In genomic region chr13:94098369-94099084, GRCm38 (mm10) we compare ENCODE assay signal across 9 mouse cellular contexts. TPM values are rescaled to one million over a fixed set of nuclear protein-coding genes. Genes with fewer than 3 reads are reported as not detected.
DNase-seq lines count a peak whose midpoint lies in the region; ATAC-seq and TF ChIP-seq lines count a peak whose summit lies in the region.
"Had no signal": no experiment of that assay in that cellular context is flagged by ENCODE, and none has a peak within 500 bp of the region (broad histone marks: within the 10 kb centered on the region; RNA-seq: fewer than 3 reads in every experiment).

No protein-coding gene starts in this region.

- no peak for TF ChIP-seq CTCF in small intestine, adult 2 months (IDR thresholded peaks at IDR 0.05; ENCODE audit: extremely low read depth, insufficient read length, insufficient replicate concordance, low read depth, low read length)

- no peaks in the 10 kb centered on the region for H3K36me3 ChIP-seq in forebrain, embryonic 14.5 days (ENCODE audit: control insufficient read depth, insufficient read depth, low read length)
- H3K36me3 ChIP-seq in forebrain, embryonic 12.5 days (replicated peaks), result no peaks in the 10 kb centered on the region
- H3K36me3 ChIP-seq in neural tube, embryonic 13.5 days, result no peaks in the 10 kb centered on the region
- no peaks in the 10 kb centered on the region for H3K36me3 ChIP-seq in hindbrain, embryonic 16.5 days (ENCODE audit: control insufficient read depth, insufficient read depth, low read length)
- H3K36me3 ChIP-seq in small intestine, adult 2 months (ENCODE audit: control insufficient read depth, insufficient read depth, low read length), result no peaks in the 10 kb centered on the region
- H3K36me3 ChIP-seq: liver, embryonic 13.5 days had no signal

- WGBS in forebrain, embryonic 14.5 days, result 66% methylated on average over 16 of the region's 16 CpGs
- WGBS in forebrain, embryonic 12.5 days, result 72% methylated on average over 16 of the region's 16 CpGs
- 70% methylated on average over 16 of the region's 16 CpGs for WGBS in neural tube, embryonic 13.5 days
- WGBS in hindbrain, embryonic 16.5 days, result 53% methylated on average over 16 of the region's 16 CpGs
- WGBS in small intestine, adult 2 months, result 58% methylated on average over 16 of the region's 16 CpGs

- no peak overlapping the region for H3K4me3 ChIP-seq in forebrain, embryonic 14.5 days (ENCODE audit: low read depth, low read length)
- H3K4me3 ChIP-seq in forebrain, embryonic 12.5 days (replicated peaks), result no peak overlapping the region
- H3K4me3 ChIP-seq in neural tube, embryonic 13.5 days, result no peak overlapping the region
- no peak overlapping the region for H3K4me3 ChIP-seq in hindbrain, embryonic 16.5 days (ENCODE audit: low read length)
- H3K4me3 ChIP-seq in small intestine, adult 2 months (ENCODE audit: low read depth, low read length), result no peak overlapping the region
- H3K4me3 ChIP-seq: liver, embryonic 13.5 days had no signal

- peak; percentile 58 for DNase-seq in forebrain, embryonic 14.5 days (ENCODE audit: low spot score)
- DNase-seq in neural tube, embryonic 10.5 days (ENCODE audit: extremely low spot score, low spot score), result no peak
- no peak for DNase-seq in gastrocnemius, adult 8-10 months (ENCODE audit: low spot score in 2 of 2)
- DNase-seq: liver, embryonic 13.5 days had no signal

- H3K9ac ChIP-seq in forebrain, embryonic 14.5 days (ENCODE audit: low read length), result no peak overlapping the region
- H3K9ac ChIP-seq in forebrain, embryonic 12.5 days, result no peak overlapping the region
- no peak overlapping the region for H3K9ac ChIP-seq in neural tube, embryonic 13.5 days
- H3K9ac ChIP-seq in hindbrain, embryonic 16.5 days (ENCODE audit: low read depth, low read length), result no peak overlapping the region
- H3K9ac ChIP-seq: liver, embryonic 13.5 days had no signal

- peak; percentile 77; the same call in 1 of the 2 replicates for ATAC-seq in forebrain, embryonic 14.5 days
- no peak; the same call in 1 of the 2 replicates for ATAC-seq in forebrain, embryonic 12.5 days (ENCODE audit: low FRiP score)
- 0 out of 2 replicates have a peak, but pooled peaks have one; percentile 43 for ATAC-seq in neural tube, embryonic 13.5 days (ENCODE audit: low read depth)
- ATAC-seq in hindbrain, embryonic 16.5 days, result peak; percentile 74; the same call in 1 of the 2 replicates
- ATAC-seq in cerebellum, adult (ENCODE audit: insufficient number of reproducible peaks, low FRiP score, low TSS enrichment), result no peak

- no peak overlapping the region for H3K4me2 ChIP-seq in forebrain, embryonic 14.5 days (ENCODE audit: low read length)
- no peak overlapping the region for H3K4me2 ChIP-seq in forebrain, embryonic 12.5 days
- no peak overlapping the region for H3K4me2 ChIP-seq in neural tube, embryonic 13.5 days
- no peak overlapping the region for H3K4me2 ChIP-seq in hindbrain, embryonic 16.5 days (ENCODE audit: low read length)
- H3K4me2 ChIP-seq: liver, embryonic 13.5 days had no signal

- H3K4me1 ChIP-seq in forebrain, embryonic 14.5 days (ENCODE audit: control insufficient read depth, insufficient read depth, low read length), result no peaks in the 10 kb centered on the region
- H3K4me1 ChIP-seq in forebrain, embryonic 12.5 days, result peaks cover 9% of the 10 kb centered on the region
- H3K4me1 ChIP-seq in neural tube, embryonic 13.5 days (replicated peaks), result no peaks in the 10 kb centered on the region
- peaks cover 8% of the 10 kb centered on the region for H3K4me1 ChIP-seq in hindbrain, embryonic 16.5 days (ENCODE audit: control insufficient read depth, insufficient read depth, low read depth, low read length)
- H3K4me1 ChIP-seq in small intestine, adult 2 months (ENCODE audit: control insufficient read depth, insufficient read depth, insufficient read length, low read length), result peaks cover 20% of the 10 kb centered on the region; the same call in 1 of the 2 replicates

- H3K27me3 ChIP-seq in forebrain, embryonic 14.5 days (replicated peaks; ENCODE audit: control insufficient read depth, insufficient read depth, low read length), result no peaks in the 10 kb centered on the region
- no peaks in the 10 kb centered on the region for H3K27me3 ChIP-seq in forebrain, embryonic 12.5 days
- peaks cover 59% of the 10 kb centered on the region for H3K27me3 ChIP-seq in neural tube, embryonic 13.5 days
- no peaks in the 10 kb centered on the region for H3K27me3 ChIP-seq in hindbrain, embryonic 16.5 days (replicated peaks; ENCODE audit: control insufficient read depth, insufficient read depth, low read length)
- H3K27me3 ChIP-seq in small intestine, adult 2 months (ENCODE audit: control insufficient read depth, insufficient read depth, low read length), result no peaks in the 10 kb centered on the region; the same call in 1 of the 2 replicates
- H3K27me3 ChIP-seq: liver, embryonic 13.5 days had no signal

- H3K9me3 ChIP-seq in forebrain, embryonic 14.5 days (replicated peaks; ENCODE audit: control insufficient read depth, low read length), result no peaks in the 10 kb centered on the region
- H3K9me3 ChIP-seq in forebrain, embryonic 12.5 days, result no peaks in the 10 kb centered on the region
- H3K9me3 ChIP-seq in neural tube, embryonic 13.5 days, result no peaks in the 10 kb centered on the region
- H3K9me3 ChIP-seq in hindbrain, embryonic 16.5 days (ENCODE audit: control insufficient read depth, low read length), result no peaks in the 10 kb centered on the region
- H3K9me3 ChIP-seq: liver, embryonic 13.5 days had no signal

- TF ChIP-seq POLR2A in small intestine, adult 2 months (IDR thresholded peaks at IDR 0.05; ENCODE audit: low read depth, low read length), result no peak

- no peak overlapping the region for H3K27ac ChIP-seq in forebrain, embryonic 14.5 days (ENCODE audit: low read depth, low read length)
- H3K27ac ChIP-seq in forebrain, embryonic 12.5 days, result no peak overlapping the region
- no peak overlapping the region for H3K27ac ChIP-seq in neural tube, embryonic 13.5 days (replicated peaks)
- H3K27ac ChIP-seq in hindbrain, embryonic 16.5 days (ENCODE audit: low read depth, low read length), result no peak overlapping the region
- 0 out of 2 replicates have a peak overlapping the region, but pooled peaks have one; percentile 36 for H3K27ac ChIP-seq in small intestine, adult 2 months (ENCODE audit: insufficient read depth, low read depth, low read length)
- H3K27ac ChIP-seq: liver, embryonic 13.5 days had no signal

RNA-seq across cellular contexts. Expression of gene Lhfpl2, which starts 40.9 kb away (rescaled TPM):
- 9.7 and 13.4 TPM in 2 replicates for polyA plus RNA-seq in forebrain, embryonic 14.5 days (2014; fragmentation: Nextera tagmentation; extraction: Ambion mirVana)
- 17.5 and 21.3 TPM in 2 replicates for polyA plus RNA-seq in forebrain, embryonic 12.5 days (2016; fragmentation: Nextera tagmentation; extraction: Ambion mirVana)
- polyA plus RNA-seq in neural tube, embryonic 13.5 days (2015; fragmentation: Nextera tagmentation; extraction: Ambion mirVana), result 21.3 and 21.7 TPM in 2 replicates
- 21.0 and 21.6 TPM in 2 replicates for polyA plus RNA-seq in hindbrain, embryonic 16.5 days (2015; fragmentation: Nextera tagmentation; extraction: Ambion mirVana)
- 10.3 and 71.0 TPM in 2 replicates for polyA plus RNA-seq in small intestine, adult 2 months (2012; rRNA removed)
- 1 to 10 TPM; 1.0 to 4.9 (median 2.2) TPM for total RNA-seq in gastrocnemius, adult 8-10 months (2022)

Comparison
In these comparisons a context has a peak if more than half of its experiments do, and no peak if none do; other contexts are left out.
1. ATAC-seq: peak in forebrain, embryonic 14.5 days (single experiment), neural tube, embryonic 13.5 days (single experiment) and hindbrain, embryonic 16.5 days (single experiment); none in forebrain, embryonic 12.5 days (single experiment) and cerebellum, adult (single experiment).